Mouse (Mus musculus) kidney, postnatal 4 days (tissue): ENCODE data around the gene Pik3r5.

Experiments
- DNase-seq, 2 experiments: peaks; one replicate each; pipeline ENCODE4 v3.0.0; 2021; ENCODE audit warnings: mixed read lengths in 2 of 2

Pik3r5 gene

GRCm38 (mm10) chr11:68401428-68401827, 30.5 kb upstream of the Pik3r5 start:
- no peak for DNase-seq

GRCm38 (mm10) chr11:68404185-68404584, 27.7 kb upstream of the Pik3r5 start:
- DNase-seq = peak in 1 of 2 experiments; percentile 31

GRCm38 (mm10) chr11:68405576-68405975, 26.3 kb upstream of the Pik3r5 start:
- no peak for DNase-seq

GRCm38 (mm10) chr11:68407266-68407926, 24.5 kb upstream of the Pik3r5 start:
- DNase-seq = no peak

- DNase-seq = peak; percentile 78 to 85
Measured at GRCm38 (mm10) chr11:68408127-68408526, 23.8 kb upstream of the Pik3r5 start.

- DNase-seq = no peak
Measured at GRCm38 (mm10) chr11:68417001-68417400, 14.9 kb upstream of the Pik3r5 start.

- peak; percentile 40 to 60 for DNase-seq
Measured at GRCm38 (mm10) chr11:68417831-68418230, 14.1 kb upstream of the Pik3r5 start.

GRCm38 (mm10) chr11:68425492-68426315, 6.2 kb upstream of the Pik3r5 start:
- no peak for DNase-seq

GRCm38 (mm10) chr11:68427083-68427570, 4.8 kb upstream of the Pik3r5 start:
- DNase-seq = no peak

- DNase-seq = no peak
Measured at GRCm38 (mm10) chr11:68430662-68431061, 1.3 kb upstream of the Pik3r5 start.

GRCm38 (mm10) chr11:68432361-68433021, 570 bp downstream of the Pik3r5 start:
- no peak for DNase-seq

GRCm38 (mm10) chr11:68433534-68433933, 1.6 kb downstream of the Pik3r5 start:
- no peak for DNase-seq

- no peak for DNase-seq
Measured at GRCm38 (mm10) chr11:68434697-68435096, 2.8 kb downstream of the Pik3r5 start.

- DNase-seq = no peak
Measured at GRCm38 (mm10) chr11:68435601-68436000, 3.7 kb downstream of the Pik3r5 start.

- DNase-seq = no peak
Measured at GRCm38 (mm10) chr11:68436376-68436775, 4.5 kb downstream of the Pik3r5 start.

- no peak for DNase-seq
Measured at GRCm38 (mm10) chr11:68440100-68440499, 8.2 kb downstream of the Pik3r5 start.

GRCm38 (mm10) chr11:68440965-68441364, 9.0 kb downstream of the Pik3r5 start:
- no peak for DNase-seq

- DNase-seq = no peak
Measured at GRCm38 (mm10) chr11:68442346-68442745, 10.4 kb downstream of the Pik3r5 start.

GRCm38 (mm10) chr11:68442983-68443638, 11.2 kb downstream of the Pik3r5 start:
- no peak for DNase-seq

GRCm38 (mm10) chr11:68445901-68446300, 14.0 kb downstream of the Pik3r5 start:
- DNase-seq = no peak

GRCm38 (mm10) chr11:68446547-68446946, 14.6 kb downstream of the Pik3r5 start:
- no peak for DNase-seq

GRCm38 (mm10) chr11:68447242-68447641, 15.3 kb downstream of the Pik3r5 start:
- DNase-seq = no peak

GRCm38 (mm10) chr11:68448356-68448755, 16.4 kb downstream of the Pik3r5 start:
- no peak for DNase-seq
